In genomic region chr11:57719631-57720030, GRCm38 (mm10) we compare ENCODE assay signal across 8 mouse cellular contexts.
DNase-seq lines count a peak whose midpoint lies in the region; ATAC-seq and TF ChIP-seq lines count a peak whose summit lies in the region.
"Had no signal": no experiment of that assay in that cellular context is flagged by ENCODE, and none has a peak within 500 bp of the region (broad histone marks: within the 10 kb centered on the region; RNA-seq: fewer than 3 reads in every experiment).

No protein-coding gene starts in this region.

- WGBS in forebrain, embryonic 14.5 days: 11% methylated on average over 7 of the region's 7 CpGs
- WGBS in heart, embryonic 11.5 days (ENCODE audit: insufficient replicate concordance): 45% methylated on average over 7 of the region's 7 CpGs

- DNase-seq in ES-E14 (ENCODE audit: low read depth, low spot score): peak; percentile 66
- DNase-seq in forebrain, embryonic 14.5 days (ENCODE audit: low spot score): peak; percentile 70
- DNase-seq in lung, postnatal 14 days: peak; percentile 13
- no peak for DNase-seq in kidney, adult 18-20 months

- ATAC-seq in forebrain, embryonic 14.5 days: 0 out of 2 replicates have a peak, but pooled peaks have one; percentile 57
- no peak for ATAC-seq in megakaryocyte-erythroid progenitor cell, adult 5-6 weeks (replicated peaks; ENCODE audit: low FRiP score, low TSS enrichment, poor library complexity, severe bottlenecking)
- no peak for ATAC-seq in heart, embryonic 11.5 days (replicated peaks; ENCODE audit: insufficient number of reproducible peaks, low FRiP score, low TSS enrichment)

- no peak overlapping the region for H3K4me2 ChIP-seq in forebrain, embryonic 14.5 days (ENCODE audit: low read length)
- no peak overlapping the region for H3K4me2 ChIP-seq in heart, embryonic 11.5 days

- H3K27ac ChIP-seq in ES-E14 (ENCODE audit: insufficient read depth, low read depth, low read length, poor library complexity, severe bottlenecking): no peak overlapping the region
- H3K27ac ChIP-seq in forebrain, embryonic 14.5 days (ENCODE audit: low read depth, low read length): no peak overlapping the region
- no peak overlapping the region for H3K27ac ChIP-seq in heart, embryonic 11.5 days (ENCODE audit: low read depth, low read length)

- in situ Hi-C loops in ES-E14 (cut with MboI; ENCODE audit: low sequenced_read_pairs in 2 of 2, unreplicated experiment in 2 of 2): no loop called here

- peaks cover 0 to 8% of the 10 kb centered on the region in 2 experiments; a peak in 1 of 4 replicates for H3K4me1 ChIP-seq in ES-E14 (ENCODE audit: control insufficient read depth in 2 of 2, insufficient read depth in 2 of 2, low read length in 2 of 2, poor library complexity in 1 of 2)
- 0 out of 2 replicates have a peak, but pooled peaks cover 3% of the 10 kb centered on the region for H3K4me1 ChIP-seq in forebrain, embryonic 14.5 days (ENCODE audit: control insufficient read depth, insufficient read depth, low read length)
- no peaks in the 10 kb centered on the region; the same call in 1 of the 2 replicates for H3K4me1 ChIP-seq in heart, embryonic 11.5 days (ENCODE audit: control insufficient read depth, insufficient read depth, low read length)

- H3K27me3 ChIP-seq in C2C12 (ENCODE audit: control insufficient read depth, insufficient read depth, insufficient read length): no peaks in the 10 kb centered on the region
- H3K27me3 ChIP-seq in forebrain, embryonic 14.5 days (replicated peaks; ENCODE audit: control insufficient read depth, insufficient read depth, low read length): no peaks in the 10 kb centered on the region
- no peaks in the 10 kb centered on the region for H3K27me3 ChIP-seq in heart, embryonic 11.5 days (ENCODE audit: control insufficient read depth, insufficient read depth, low read length)

- H3K4me3 ChIP-seq in C2C12 (ENCODE audit: insufficient read depth, poor library complexity, severe bottlenecking) (no peak overlapping the region), ES-E14 (ENCODE audit: insufficient read depth in 1 of 2, low read depth in 1 of 2, low read length in 2 of 2, poor library complexity in 1 of 2, severe bottlenecking in 1 of 2) (no peak overlapping the region)
- no peak overlapping the region for H3K4me3 ChIP-seq in forebrain, embryonic 14.5 days (ENCODE audit: low read depth, low read length)
- no peak overlapping the region for H3K4me3 ChIP-seq in heart, embryonic 11.5 days (ENCODE audit: low read depth, low read length)
- H3K4me3 ChIP-seq: erythroblast, embryonic 14.5 days had no signal

- no peak overlapping the region for H3ac ChIP-seq in C2C12 (ENCODE audit: control insufficient read depth, insufficient read length, low read depth)

- H3K79me3 ChIP-seq in C2C12 (ENCODE audit: low read depth): no peaks in the 10 kb centered on the region

- H3K9me3 ChIP-seq in ES-E14 (ENCODE audit: control insufficient read depth, insufficient read depth, low read depth, low read length): no peaks in the 10 kb centered on the region
- no peaks in the 10 kb centered on the region for H3K9me3 ChIP-seq in forebrain, embryonic 14.5 days (replicated peaks; ENCODE audit: control insufficient read depth, low read length)
- no peaks in the 10 kb centered on the region for H3K9me3 ChIP-seq in heart, embryonic 11.5 days (replicated peaks; ENCODE audit: control insufficient read depth, low read length)

- H3K9ac ChIP-seq in ES-E14 (ENCODE audit: insufficient read depth, low read depth, low read length, poor library complexity, severe bottlenecking): peak overlapping the region; percentile 2; the same call in 1 of the 2 replicates
- no peak overlapping the region for H3K9ac ChIP-seq in forebrain, embryonic 14.5 days (ENCODE audit: low read length)
- H3K9ac ChIP-seq in heart, embryonic 11.5 days (ENCODE audit: low read depth, low read length): no peak overlapping the region

- TF ChIP-seq CTCF in C2C12 (IDR thresholded peaks at IDR 0.05; ENCODE audit: control insufficient read depth, insufficient read depth, insufficient read length): no peak

- no peaks in the 10 kb centered on the region for H3K79me2 ChIP-seq in C2C12 (ENCODE audit: control insufficient read depth, insufficient read depth)

- H3K36me3 ChIP-seq in C2C12 (ENCODE audit: control insufficient read depth, insufficient read depth): peaks cover 33% of the 10 kb centered on the region
- no peaks in the 10 kb centered on the region; the same call in 1 of the 2 replicates for H3K36me3 ChIP-seq in ES-E14 (ENCODE audit: control insufficient read depth, insufficient read depth, low read length, poor library complexity, severe bottlenecking)
- H3K36me3 ChIP-seq in forebrain, embryonic 14.5 days (ENCODE audit: control insufficient read depth, insufficient read depth, low read length): no peaks in the 10 kb centered on the region
- H3K36me3 ChIP-seq in heart, embryonic 11.5 days (ENCODE audit: control insufficient read depth, insufficient read depth, low read length): no peaks in the 10 kb centered on the region

TF ChIP-seq in C2C12, 6 proteins besides CTCF, POLR2A, EP300 and RAD21:
- no peak for TF ChIP-seq CEBPB (IDR thresholded peaks at IDR 0.05; ENCODE audit: low read depth)
- peak; percentile 45 for TF ChIP-seq USF1 (IDR thresholded peaks at IDR 0.05; ENCODE audit: low read depth)
- peak; percentile 30 for TF ChIP-seq FOSL1 (IDR thresholded peaks at IDR 0.05; ENCODE audit: insufficient read depth, low read length, poor library complexity, severe bottlenecking)
- TF ChIP-seq MYOD1 (IDR thresholded peaks at IDR 0.05; ENCODE audit: control insufficient read depth, insufficient read length, low read depth): peak; percentile 63
- peak; percentile 79 for TF ChIP-seq MAX (IDR thresholded peaks at IDR 0.05)
- TF ChIP-seq MYOG (IDR thresholded peaks at IDR 0.05; ENCODE audit: control insufficient read depth, extremely low read depth, insufficient read length): no peak

TF ChIP-seq in ES-E14, 5 proteins besides CTCF, POLR2A, EP300 and RAD21:
- TF ChIP-seq MAFK (IDR thresholded peaks at IDR 0.05; ENCODE audit: insufficient read depth, low read depth, low read length) (peak; percentile 85), HCFC1 (IDR thresholded peaks at IDR 0.05; ENCODE audit: borderline replicate concordance, insufficient read depth, low read length) (no peak)
TF ChIP-seq in ES-E14: peak in this region for 1.
